Mouse (Mus musculus) heart, postnatal 36 days (tissue): ENCODE data around the gene Pkp4. TPM values are rescaled to one million over a fixed set of nuclear protein-coding genes. Genes with fewer than 3 reads are reported as not detected.
A peak's percentile ranks its signal among the peaks of the same experiment; 100 is the strongest.

Source experiments
- DNase-seq, 2 experiments: peaks; one replicate each; pipeline ENCODE4 v3.0.0; 2021 to 2022
- intact Hi-C: fragments of 180-260 bp; cut with DNase I; formaldehyde crosslinking; loops from one replicate; pipeline ENCODE4 v1.15.1; 2025
- total RNA-seq, 2 experiments: library from RNA; stranded (reverse); gene quantifications; 2 replicates each; pipeline ENCODE4 v1.2.3; 2021

Pkp4 gene
- total RNA-seq, result 100 to 1,000 TPM; 146 to 197 TPM

GRCm38 (mm10) chr2:59160605-59160963 lies at the start of gene Pkp4, which contains the start of gene Ccdc148:
TSS of gene Pkp4 (plus strand) at chr2:59160850.
TSS of gene Ccdc148 (minus strand) at chr2:59160683.
- intact Hi-C loops, result loop anchor here (2.0 to 5.0 kb wide), 4 partner anchors 47 to 278 kb away; no protein-coding TSS in a partner anchor
- peak; percentile 89 for DNase-seq

GRCm38 (mm10) chr2:59129023-59129422 lies 31.6 kb upstream of the Pkp4 start:
- DNase-seq, result no peak
- intact Hi-C loops, result loop anchor here (1.0 kb wide), 1 partner anchor 30 kb away; no protein-coding TSS in a partner anchor

GRCm38 (mm10) chr2:59129821-59130220 lies 30.8 kb upstream of the Pkp4 start:
- DNase-seq, result no peak
- intact Hi-C loops, result loop anchor here (1.0 kb wide), 1 partner anchor 29 kb away; no protein-coding TSS in a partner anchor

- intact Hi-C loops, result no loop called here
- DNase-seq, result no peak
Measured at GRCm38 (mm10) chr2:59131044-59131443, 29.6 kb upstream of the Pkp4 start.

- DNase-seq, result no peak
- intact Hi-C loops, result no loop called here
Measured at GRCm38 (mm10) chr2:59155428-59155827, 5.2 kb upstream of the Pkp4 start.

GRCm38 (mm10) chr2:59158117-59158516 lies 2.5 kb upstream of the Pkp4 start:
- no peak for DNase-seq
- intact Hi-C loops, result no loop called here

GRCm38 (mm10) chr2:59159961-59160604 lies 567 bp upstream of the Pkp4 start:
- peak in 1 of 2 experiments; percentile 26 for DNase-seq

GRCm38 (mm10) chr2:59161021-59161440 lies 381 bp downstream of the Pkp4 start:
- no peak for DNase-seq
- intact Hi-C loops, result loop anchor here (2.0 to 5.0 kb wide), 4 partner anchors 46 to 278 kb away; no protein-coding TSS in a partner anchor

More at GRCm38 (mm10) chr2:59159961-59160604, 567 bp upstream of the Pkp4 start:
- intact Hi-C loops, result loop anchor here (1.0 to 5.0 kb wide), 5 partner anchors 31 to 279 kb away; no protein-coding TSS in a partner anchor

- DNase-seq, result peak; percentile 68 to 77
- intact Hi-C loops, result loop anchor here (2.0 to 5.0 kb wide), 4 partner anchors 46 to 277 kb away; no protein-coding TSS in a partner anchor
Measured at GRCm38 (mm10) chr2:59161441-59162284, 1.0 kb downstream of the Pkp4 start.

GRCm38 (mm10) chr2:59162285-59162600 lies 1.6 kb downstream of the Pkp4 start:
- intact Hi-C loops, result loop anchor here (5.0 kb wide), 3 partner anchors 45 to 145 kb away; no protein-coding TSS in a partner anchor

GRCm38 (mm10) chr2:59166976-59167375 lies 6.3 kb downstream of the Pkp4 start:
- intact Hi-C loops, result no loop called here
- DNase-seq, result no peak

More at GRCm38 (mm10) chr2:59162285-59162600, 1.6 kb downstream of the Pkp4 start:
- no peak for DNase-seq

- DNase-seq, result no peak
- intact Hi-C loops, result no loop called here
Measured at GRCm38 (mm10) chr2:59167830-59168229, 7.2 kb downstream of the Pkp4 start.

- no peak for DNase-seq
- intact Hi-C loops, result no loop called here
Measured at GRCm38 (mm10) chr2:59169572-59170207, 9.0 kb downstream of the Pkp4 start.

GRCm38 (mm10) chr2:59170208-59170589 lies 9.5 kb downstream of the Pkp4 start:
- DNase-seq, result no peak
- intact Hi-C loops, result no loop called here

- intact Hi-C loops, result no loop called here
- no peak for DNase-seq
Measured at GRCm38 (mm10) chr2:59170593-59170992, 9.9 kb downstream of the Pkp4 start.

GRCm38 (mm10) chr2:59171533-59171932 lies 10.9 kb downstream of the Pkp4 start:
- no peak for DNase-seq
- intact Hi-C loops, result no loop called here

GRCm38 (mm10) chr2:59175926-59176325 lies 15.3 kb downstream of the Pkp4 start:
- DNase-seq, result no peak
- intact Hi-C loops, result no loop called here

GRCm38 (mm10) chr2:59178191-59178590 lies 17.5 kb downstream of the Pkp4 start:
- intact Hi-C loops, result no loop called here
- no peak for DNase-seq

- intact Hi-C loops, result no loop called here
- DNase-seq, result no peak
Measured at GRCm38 (mm10) chr2:59178960-59179359, 18.3 kb downstream of the Pkp4 start.

GRCm38 (mm10) chr2:59179487-59179886 lies 18.8 kb downstream of the Pkp4 start:
- no peak for DNase-seq
- intact Hi-C loops, result no loop called here
